Mouse (Mus musculus) CD4-positive, CD25-positive, alpha-beta regulatory T cell, adult 2 months (primary cell): ENCODE data around the gene Slc20a1.

ENCODE experiments used
- DNase-seq: peaks from one replicate; pipeline ENCODE4 v3.0.0-alpha.2; 2012; ENCODE audit warnings: low read depth, low spot score

Gene Slc20a1

GRCm38 (mm10) chr2:129227011-129227529 is 28.5 kb downstream of the Slc20a1 start:
- DNase-seq: no peak

DNA sequence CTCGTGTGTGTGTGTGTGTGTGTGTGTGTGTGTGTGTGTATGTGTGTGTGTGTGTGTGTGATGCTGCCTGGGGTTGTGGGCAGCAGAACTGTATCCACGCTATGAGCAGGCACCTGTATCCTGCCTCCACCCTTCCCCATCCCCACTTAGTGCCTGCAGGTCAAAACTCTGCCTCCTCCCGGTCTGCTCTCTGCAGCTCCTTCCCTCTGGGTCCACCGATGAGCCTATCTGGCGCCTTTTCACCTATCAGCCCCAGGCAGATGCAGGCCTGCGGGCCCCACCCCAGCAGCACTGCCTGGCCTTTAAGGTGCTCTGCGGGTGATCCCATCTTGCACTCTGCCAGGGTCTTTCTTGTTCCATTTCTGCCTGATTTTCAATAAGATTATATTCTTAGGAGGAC is 29.1 kb downstream of the Slc20a1 start:
- no peak for DNase-seq

DNA sequence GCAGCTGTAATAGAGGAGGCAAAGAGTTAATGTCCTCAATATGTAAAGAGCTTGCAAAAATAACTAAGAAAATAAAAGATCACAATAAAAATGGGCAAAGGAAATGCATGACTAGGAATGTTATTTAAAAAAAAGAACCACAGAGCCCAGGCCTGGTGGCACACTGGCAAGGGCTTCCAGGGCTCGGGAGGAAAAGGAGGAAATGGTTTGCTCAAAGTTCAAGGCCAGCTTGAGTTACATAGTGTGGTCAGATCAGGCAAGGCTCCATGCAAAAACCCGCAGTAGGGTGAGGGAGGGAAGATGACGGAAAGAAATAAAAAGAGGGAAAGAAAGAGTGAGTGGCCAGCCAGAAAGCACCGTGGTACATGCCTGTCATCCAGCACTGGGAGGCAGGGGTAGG is 30.0 kb downstream of the Slc20a1 start:
- no peak for DNase-seq

DNA sequence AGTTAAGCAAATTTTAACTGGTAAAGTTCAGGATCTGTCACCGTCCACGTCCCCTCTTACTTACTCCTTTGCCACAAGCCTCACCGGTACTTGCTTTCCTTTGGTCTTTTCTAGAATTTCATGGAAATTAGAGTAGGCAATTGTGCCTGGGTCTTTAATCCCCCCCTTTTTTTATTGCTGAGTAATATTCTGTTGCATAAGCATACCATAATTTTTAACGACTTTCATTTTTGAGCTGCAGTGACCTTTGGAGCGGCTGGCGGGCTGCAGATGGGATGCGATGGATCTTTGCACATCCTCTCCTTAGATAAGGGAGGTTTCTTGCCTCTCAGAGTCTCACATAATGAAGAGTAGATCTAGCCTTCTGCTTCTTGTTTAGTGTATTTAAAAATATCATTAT is 30.8 kb downstream of the Slc20a1 start:
- no peak for DNase-seq

- DNase-seq: no peak
Observed at GRCm38 (mm10) chr2:129232023-129232422, 33.5 kb downstream of the Slc20a1 start.

GRCm38 (mm10) chr2:129232484-129232883 is 33.9 kb downstream of the Slc20a1 start:
- no peak for DNase-seq

- DNase-seq: no peak
Observed at GRCm38 (mm10) chr2:129233218-129233617, 34.7 kb downstream of the Slc20a1 start.

- DNase-seq: no peak
Observed at GRCm38 (mm10) chr2:129233803-129234477, 35.4 kb downstream of the Slc20a1 start.

GRCm38 (mm10) chr2:129234731-129235130 is 36.2 kb downstream of the Slc20a1 start:
- no peak for DNase-seq

DNA sequence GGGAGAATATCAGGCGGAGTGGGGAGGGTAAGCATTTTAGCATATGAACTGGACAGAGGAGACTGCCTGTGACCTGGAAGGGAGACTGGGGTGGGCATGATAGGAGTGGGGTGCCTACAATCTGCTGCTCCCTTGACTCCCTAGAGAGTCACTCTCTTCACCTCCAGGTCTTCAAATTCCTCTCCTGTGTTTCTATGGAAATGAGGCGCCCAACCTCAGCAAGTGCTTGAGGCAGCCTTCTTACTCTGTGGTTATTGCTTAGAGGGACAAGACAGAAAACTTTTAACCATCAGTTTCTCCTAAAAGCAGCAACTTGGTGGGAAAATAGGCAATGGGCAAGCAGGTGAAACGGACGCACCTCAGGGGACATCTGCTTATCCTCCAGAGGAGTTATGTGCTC is 38.0 kb downstream of the Slc20a1 start:
- no peak for DNase-seq

DNA sequence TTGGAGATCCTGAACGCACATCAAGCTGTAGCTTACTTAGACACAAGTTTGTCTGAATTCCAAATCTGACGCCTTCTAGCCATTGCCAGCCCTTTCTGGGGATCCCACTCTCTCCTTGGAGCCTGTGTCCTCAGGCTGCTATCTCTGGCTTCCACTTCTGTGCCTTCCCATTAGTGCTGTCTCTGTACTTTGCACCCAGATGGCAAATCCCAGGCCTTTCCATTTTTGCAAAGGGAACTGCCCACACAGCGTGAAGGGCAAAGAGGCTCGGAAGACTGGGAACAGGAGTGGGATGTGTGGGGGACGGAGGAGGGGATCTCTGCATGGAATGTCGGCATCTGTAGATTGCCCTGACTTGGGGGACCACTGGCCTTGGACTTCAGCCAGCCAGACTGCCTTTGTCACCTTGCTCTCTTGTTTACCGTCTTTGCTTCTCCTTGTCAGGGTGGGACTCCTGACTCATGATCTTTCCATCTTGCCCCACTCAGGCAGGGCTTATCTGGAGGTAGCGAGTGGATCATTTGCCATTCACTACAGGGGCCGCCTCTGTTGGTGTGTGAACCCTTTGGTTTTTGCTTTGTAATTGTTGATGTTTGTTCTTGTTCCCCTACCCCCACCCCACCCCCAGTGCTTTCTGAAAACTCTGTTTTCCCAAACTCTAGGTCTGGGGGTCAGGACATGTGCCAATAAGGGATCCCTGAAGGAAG is 42.3 kb downstream of the Slc20a1 start:
- DNase-seq: no peak

DNA sequence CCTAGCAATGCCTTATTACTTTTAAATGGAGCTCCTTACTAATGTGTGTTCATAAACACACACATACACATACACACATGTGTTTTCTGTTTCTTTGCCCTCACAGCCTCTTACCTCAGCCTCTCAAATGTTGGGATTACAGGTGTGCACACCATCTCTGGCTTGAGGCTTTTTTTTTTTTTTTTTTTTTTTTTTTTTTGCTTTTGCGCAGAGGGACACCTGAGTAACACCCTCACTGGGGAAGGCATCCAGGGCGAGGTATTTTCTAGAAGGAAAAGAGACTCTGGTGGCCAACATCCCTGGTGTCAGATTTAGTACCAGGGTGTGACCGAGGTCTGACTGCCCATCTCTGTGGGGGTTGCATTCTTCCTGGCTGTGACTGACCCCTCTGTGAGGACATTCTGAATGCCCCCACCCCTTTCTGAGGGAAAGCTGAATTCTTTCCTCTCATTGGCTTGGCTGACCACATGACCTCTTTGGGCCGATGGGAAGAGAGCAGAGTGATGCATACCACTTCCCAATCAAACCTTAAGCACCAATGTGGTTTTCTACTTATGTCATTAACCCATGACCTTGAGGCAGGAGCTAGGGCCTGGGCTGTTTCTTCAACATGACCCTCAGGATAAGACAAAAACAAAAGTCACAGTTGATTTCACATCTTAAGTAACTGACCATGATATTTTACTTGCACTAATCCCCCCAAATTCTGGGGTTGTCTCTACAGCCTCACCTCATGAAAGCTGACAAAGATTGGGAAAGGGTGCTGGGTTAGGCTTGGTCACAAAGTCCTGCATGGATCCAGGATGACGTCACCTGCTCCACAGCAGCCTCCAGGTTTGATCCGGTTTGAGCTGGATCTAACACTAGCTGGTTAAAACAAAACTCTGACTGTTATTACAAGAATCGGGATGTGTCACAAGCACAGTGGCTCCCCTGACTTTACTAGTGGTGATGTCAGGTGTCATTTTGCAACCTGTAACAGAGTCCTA is 43.6 kb downstream of the Slc20a1 start:
- DNase-seq: no peak

DNA sequence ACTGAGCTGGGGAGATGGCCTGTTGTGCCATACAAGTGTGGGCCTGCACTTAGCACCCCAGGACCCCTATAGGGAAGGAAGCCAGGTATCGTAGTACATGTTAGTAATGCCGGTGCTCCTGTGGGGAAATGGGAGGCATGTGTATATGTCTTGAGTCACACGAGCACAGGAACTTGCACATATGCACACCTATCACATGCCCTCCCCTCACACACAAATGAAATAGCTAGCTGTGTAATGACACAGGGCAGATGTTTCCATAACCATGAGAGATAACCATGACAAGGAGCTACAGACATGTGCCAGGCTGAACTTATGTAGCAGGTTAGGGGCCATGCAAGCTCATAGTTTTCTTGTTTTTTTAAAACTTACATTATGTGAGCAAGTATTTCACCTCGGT is 44.4 kb downstream of the Slc20a1 start:
- DNase-seq: no peak

DNA sequence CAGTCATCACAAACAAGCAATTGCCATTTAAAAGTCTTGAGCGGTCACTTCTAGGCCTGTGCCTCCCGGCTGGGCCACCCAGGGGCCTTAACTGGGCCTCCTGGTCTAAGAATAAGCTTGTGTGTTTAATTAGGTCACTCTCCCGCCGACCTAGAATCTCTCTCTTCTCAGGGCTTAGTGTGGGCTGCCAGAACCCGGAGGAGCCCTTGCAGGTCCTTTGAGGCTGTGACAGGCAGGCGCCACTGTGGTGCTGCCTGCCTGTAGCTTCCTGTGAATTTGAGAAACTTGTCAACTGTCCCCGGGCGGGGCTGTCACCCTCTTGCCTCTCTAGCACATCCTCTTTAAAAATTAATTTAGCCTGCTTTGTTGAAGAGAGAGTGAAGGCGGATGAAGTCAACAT is 45.2 kb downstream of the Slc20a1 start:
- DNase-seq: peak; percentile 58

- no peak for DNase-seq
Observed at GRCm38 (mm10) chr2:129244446-129245120, 46.0 kb downstream of the Slc20a1 start.

DNA sequence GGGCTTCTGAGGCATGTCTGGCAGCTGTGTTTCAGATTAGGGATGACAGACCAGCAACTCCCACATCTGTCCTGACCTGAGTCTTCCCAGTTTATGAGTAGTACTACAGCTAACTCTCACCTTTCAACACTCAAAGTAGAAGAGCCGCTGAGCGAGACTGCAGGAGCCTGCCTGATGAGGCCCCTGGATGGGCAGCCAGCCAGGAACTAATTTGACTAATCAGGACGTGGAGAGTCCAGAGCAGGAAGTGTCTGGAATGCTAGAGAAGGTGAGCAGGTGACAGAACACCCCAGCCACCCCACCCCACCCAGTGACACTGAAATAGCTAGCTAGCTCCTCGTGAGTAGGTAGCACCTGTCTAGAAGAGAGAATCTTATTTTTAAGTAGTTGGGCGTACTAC is 47.1 kb downstream of the Slc20a1 start:
- no peak for DNase-seq

DNA sequence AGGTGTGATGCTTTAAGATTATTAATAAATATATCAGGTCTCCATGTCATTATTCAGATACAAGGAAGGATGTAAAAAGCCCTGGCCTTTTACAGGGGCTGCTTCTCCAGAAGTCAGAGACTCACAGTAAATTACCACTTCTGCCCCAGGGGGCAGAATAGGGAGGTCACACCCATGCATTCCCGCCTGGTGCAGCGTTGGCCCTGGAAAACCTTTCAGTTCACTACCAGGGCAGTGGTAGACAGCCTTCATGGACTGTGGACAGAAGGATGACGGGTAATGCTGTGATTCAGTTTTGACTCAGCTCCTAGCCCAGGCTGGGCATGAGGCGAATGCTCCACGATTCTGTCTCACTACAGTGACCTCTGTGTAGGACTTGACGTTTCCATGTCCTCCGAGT is 47.9 kb downstream of the Slc20a1 start:
- DNase-seq: no peak

- DNase-seq: no peak
Observed at GRCm38 (mm10) chr2:129246924-129247323, 48.4 kb downstream of the Slc20a1 start.

DNA sequence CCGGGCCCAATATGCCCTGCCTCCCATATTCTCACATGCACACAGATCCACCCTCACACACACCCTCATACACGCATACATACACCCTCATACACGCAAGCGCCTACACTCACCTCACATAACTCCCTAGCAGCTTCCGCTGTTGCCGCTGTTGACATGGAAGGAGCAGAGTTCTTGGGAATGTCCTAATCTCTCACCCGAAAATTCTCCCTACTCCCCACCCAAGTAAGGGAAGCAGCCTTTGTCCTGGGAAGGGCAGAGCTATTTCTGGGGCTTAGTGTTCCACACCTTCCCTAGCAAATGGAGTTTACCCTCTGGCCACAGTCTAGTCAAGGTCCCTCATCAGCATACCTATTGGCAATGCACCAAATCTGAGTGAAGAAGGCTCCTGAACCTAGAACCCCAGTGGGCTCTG is 49.1 kb downstream of the Slc20a1 start:
- DNase-seq: no peak

DNA sequence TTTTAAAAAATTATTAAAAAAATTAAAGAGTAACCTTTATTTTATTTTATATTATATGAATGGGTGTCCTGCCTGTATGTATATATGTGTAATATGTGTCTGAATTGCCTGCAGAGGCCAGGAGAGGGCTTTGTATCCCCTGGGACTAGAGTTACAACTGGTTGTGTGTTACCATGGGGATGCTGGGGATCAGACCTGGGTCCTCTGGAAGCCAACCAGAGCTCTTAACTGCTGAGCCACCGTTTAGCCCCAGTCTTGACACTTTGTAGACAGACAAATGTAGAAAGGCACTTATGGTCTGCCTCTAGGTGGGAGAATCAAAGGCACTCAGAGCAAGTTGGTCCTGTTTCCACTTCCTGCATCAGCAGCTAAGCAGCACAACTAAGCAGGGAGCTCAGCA is 50.8 kb downstream of the Slc20a1 start:
- DNase-seq: no peak

GRCm38 (mm10) chr2:129252836-129253630 is 54.5 kb downstream of the Slc20a1 start:
- DNase-seq: no peak
